Mouse (Mus musculus): Measurements from ENCODE around the gene Gpkow. TPM values are rescaled to one million over a fixed set of nuclear protein-coding genes. Genes with fewer than 3 reads are reported as not detected.
A peak's percentile ranks its signal among the peaks of the same experiment; 100 is the strongest.

The Gpkow gene
- total and polyA plus RNA-seq, 2 experiments from 2014 or later = 2.8 to 22.7 TPM

GRCm38 (mm10) chrX:7670921-7671623 lies 25.9 kb upstream of the Gpkow start, which contains the start of gene Plp2:
Gene Plp2 (minus strand): TSS chrX:7671390.
- TF ChIP-seq EP300 (IDR thresholded peaks at IDR 0.05; ENCODE audit: low read depth) (no peak), CTCF (IDR thresholded peaks at IDR 0.05; ENCODE audit: low read depth) (no peak)

GRCm38 (mm10) chrX:7672739-7673138 lies 24.2 kb upstream of the Gpkow start:
- Histone ChIP-seq H3K9ac (replicated peaks; ENCODE audit: low read depth, low read length) (no peak overlapping the region), H3K27me3 (ENCODE audit: control insufficient read depth, insufficient read depth, low read length) (no peaks in the 10 kb centered on the region), H3K36me3 (replicated peaks; ENCODE audit: control insufficient read depth, insufficient read depth, low read length) (peaks cover 8% of the 10 kb centered on the region), H3K27ac (ENCODE audit: low read depth) (no peak overlapping the region), H3K4me2 (ENCODE audit: low read depth, low read length) (no peak overlapping the region), H3K4me1 (ENCODE audit: control insufficient read depth, insufficient read depth) (0 out of 2 replicates have a peak, but pooled peaks cover 12% of the 10 kb centered on the region), H3K4me3 (ENCODE audit: low read depth, low read length) (no peak overlapping the region), H3K9me3 (replicated peaks; ENCODE audit: control insufficient read depth, low read length) (no peaks in the 10 kb centered on the region)
- no peak for DNase-seq (ENCODE audit: low spot score)
- TF ChIP-seq CTCF (IDR thresholded peaks at IDR 0.05; ENCODE audit: low read depth) = no peak
- TF ChIP-seq EP300 (IDR thresholded peaks at IDR 0.05; ENCODE audit: low read depth) = no peak
- ATAC-seq (ENCODE audit: insufficient read depth, low read depth) = no peak
- WGBS = 40% methylated on average over 6 of the region's 6 CpGs

More at GRCm38 (mm10) chrX:7670921-7671623, 25.9 kb upstream of the Gpkow start, which contains the start of gene Plp2:
- ATAC-seq (ENCODE audit: insufficient read depth, low read depth) = peak; percentile 49
- 22% methylated on average over 23 of the region's 36 CpGs for WGBS
- 0 out of 2 replicates have a peak, but pooled peaks cover 12% of the 10 kb centered on the region for H3K4me1 ChIP-seq (ENCODE audit: control insufficient read depth, insufficient read depth)
- H3K27me3 ChIP-seq (ENCODE audit: control insufficient read depth, insufficient read depth, low read length) = no peaks in the 10 kb centered on the region
- peak within 1 kb of the TSS; percentile 63 for H3K4me3 ChIP-seq (ENCODE audit: low read depth, low read length)
- DNase-seq (ENCODE audit: low spot score) = no peak
- peak within 1 kb of the TSS; percentile 70 for H3K9ac ChIP-seq (replicated peaks; ENCODE audit: low read depth, low read length)
- H3K9me3 ChIP-seq (replicated peaks; ENCODE audit: control insufficient read depth, low read length) = no peaks in the 10 kb centered on the region
- H3K4me2 ChIP-seq (ENCODE audit: low read depth, low read length) = peak within 1 kb of the TSS; percentile 69
- H3K27ac ChIP-seq (ENCODE audit: low read depth) = peak within 1 kb of the TSS; percentile 82
- H3K36me3 ChIP-seq (replicated peaks; ENCODE audit: control insufficient read depth, insufficient read depth, low read length) = peaks cover 21% of the 10 kb centered on the region

DNA sequence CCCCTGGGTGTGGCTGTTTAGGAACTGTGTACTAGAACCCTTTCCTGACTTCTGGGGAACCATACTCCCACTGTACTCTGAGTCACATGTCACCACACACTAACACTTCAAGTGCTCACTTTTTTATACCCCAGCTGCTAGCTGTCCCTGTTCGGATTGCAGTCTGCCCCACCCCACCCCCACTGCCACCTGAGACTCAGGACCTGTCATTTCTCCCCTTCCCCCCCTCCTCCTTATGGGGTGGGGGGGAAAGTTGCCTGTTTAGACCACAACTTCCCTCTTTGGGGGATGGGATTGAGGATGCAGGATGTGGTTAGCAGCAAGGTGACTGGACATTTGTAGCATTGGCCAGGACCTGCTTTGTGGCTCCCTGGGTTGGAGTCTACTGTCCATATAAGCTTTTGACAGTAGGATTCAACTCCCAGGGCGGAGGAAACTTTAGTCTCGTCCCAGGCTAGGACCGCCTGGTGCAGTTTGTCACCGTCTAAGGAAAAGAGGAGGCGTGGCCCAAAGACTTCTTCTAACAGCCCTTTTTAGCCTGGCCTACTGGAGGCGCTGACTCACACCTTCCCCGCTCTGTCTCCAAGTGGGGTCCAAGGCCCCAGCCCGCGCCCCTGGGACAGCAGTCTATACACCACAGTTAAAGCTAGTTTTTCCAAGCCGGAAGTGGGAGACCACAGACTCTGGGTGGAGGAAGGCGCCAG lies 23.2 kb upstream of the Gpkow start:
- Histone ChIP-seq H3K9ac (replicated peaks; ENCODE audit: low read depth, low read length) (no peak overlapping the region), H3K4me1 (ENCODE audit: control insufficient read depth, insufficient read depth) (0 out of 2 replicates have a peak, but pooled peaks cover 12% of the 10 kb centered on the region), H3K4me3 (ENCODE audit: low read depth, low read length) (no peak overlapping the region), H3K9me3 (replicated peaks; ENCODE audit: control insufficient read depth, low read length) (no peaks in the 10 kb centered on the region), H3K27ac (ENCODE audit: low read depth) (0 out of 2 replicates have a peak overlapping the region, but pooled peaks have one; percentile 25), H3K27me3 (ENCODE audit: control insufficient read depth, insufficient read depth, low read length) (no peaks in the 10 kb centered on the region), H3K4me2 (ENCODE audit: low read depth, low read length) (peak overlapping the region; percentile 62), H3K36me3 (replicated peaks; ENCODE audit: control insufficient read depth, insufficient read depth, low read length) (peaks cover 4% of the 10 kb centered on the region; the same call in 1 of the 2 replicates)
- DNase-seq (ENCODE audit: low spot score) = no peak
- no peak for TF ChIP-seq CTCF (IDR thresholded peaks at IDR 0.05; ENCODE audit: low read depth)
- TF ChIP-seq EP300 (IDR thresholded peaks at IDR 0.05; ENCODE audit: low read depth) = no peak
- WGBS = 34% methylated on average over 12 of the region's 12 CpGs
- no peak for ATAC-seq (ENCODE audit: insufficient read depth, low read depth)

DNA sequence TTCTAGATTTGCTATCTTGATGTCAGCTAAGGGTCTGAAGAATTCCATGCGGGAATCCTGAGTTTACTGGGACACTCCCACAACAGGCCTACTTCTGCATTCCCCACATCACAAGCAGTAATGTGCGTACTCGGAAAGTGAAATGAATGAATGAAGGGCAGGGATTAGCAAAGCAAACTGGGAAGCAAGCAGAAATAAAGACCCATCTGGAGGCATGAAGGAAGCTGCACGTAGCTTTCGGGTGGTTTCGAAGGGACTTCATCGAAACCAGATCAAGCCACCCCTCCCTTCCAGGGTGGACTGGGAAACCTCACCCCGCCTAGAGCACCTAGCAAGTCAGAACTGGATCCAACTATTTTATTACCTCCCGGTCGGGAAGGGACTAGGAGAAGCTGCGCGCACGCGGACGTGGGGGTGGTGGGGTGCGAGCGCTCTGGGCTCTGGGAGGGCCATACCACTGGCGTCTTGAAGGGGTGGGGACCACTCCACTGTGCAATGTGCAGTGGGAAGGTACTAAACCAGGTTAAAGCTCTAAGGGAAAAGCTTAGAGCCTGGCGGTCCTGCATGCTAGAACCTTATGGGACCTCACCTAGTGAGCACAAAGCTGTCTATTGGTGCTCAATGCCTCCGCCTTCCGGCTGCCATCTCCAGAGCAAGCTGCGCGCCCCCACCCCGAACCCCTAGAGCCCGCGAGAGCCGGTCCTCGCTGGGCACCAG lies 22.5 kb upstream of the Gpkow start:
- Histone ChIP-seq H3K27me3 (ENCODE audit: control insufficient read depth, insufficient read depth, low read length) (no peaks in the 10 kb centered on the region), H3K4me2 (ENCODE audit: low read depth, low read length) (peak overlapping the region; percentile 62), H3K4me3 (ENCODE audit: low read depth, low read length) (peak overlapping the region; percentile 32), H3K36me3 (replicated peaks; ENCODE audit: control insufficient read depth, insufficient read depth, low read length) (no peaks in the 10 kb centered on the region), H3K9me3 (replicated peaks; ENCODE audit: control insufficient read depth, low read length) (no peaks in the 10 kb centered on the region), H3K9ac (replicated peaks; ENCODE audit: low read depth, low read length) (peak overlapping the region; percentile 33; the same call in 1 of the 2 replicates), H3K27ac (ENCODE audit: low read depth) (peak overlapping the region; percentile 8; the same call in 1 of the 2 replicates), H3K4me1 (ENCODE audit: control insufficient read depth, insufficient read depth) (0 out of 2 replicates have a peak, but pooled peaks cover 12% of the 10 kb centered on the region)
- ATAC-seq (ENCODE audit: insufficient read depth, low read depth) (no peak), DNase-seq (ENCODE audit: low spot score) (no peak)
- TF ChIP-seq CTCF (IDR thresholded peaks at IDR 0.05; ENCODE audit: low read depth) (no peak), EP300 (IDR thresholded peaks at IDR 0.05; ENCODE audit: low read depth) (no peak)
- WGBS = 18% methylated on average over 28 of the region's 28 CpGs

GRCm38 (mm10) chrX:7675001-7675380 lies 21.9 kb upstream of the Gpkow start:
- TF ChIP-seq CTCF (IDR thresholded peaks at IDR 0.05; ENCODE audit: low read depth) (no peak), EP300 (IDR thresholded peaks at IDR 0.05; ENCODE audit: low read depth) (no peak)
- Histone ChIP-seq H3K4me2 (ENCODE audit: low read depth, low read length) (peak overlapping the region; percentile 62), H3K9ac (replicated peaks; ENCODE audit: low read depth, low read length) (no peak overlapping the region), H3K4me1 (ENCODE audit: control insufficient read depth, insufficient read depth) (0 out of 2 replicates have a peak, but pooled peaks cover 12% of the 10 kb centered on the region), H3K36me3 (replicated peaks; ENCODE audit: control insufficient read depth, insufficient read depth, low read length) (no peaks in the 10 kb centered on the region), H3K9me3 (replicated peaks; ENCODE audit: control insufficient read depth, low read length) (no peaks in the 10 kb centered on the region), H3K27ac (ENCODE audit: low read depth) (no peak overlapping the region), H3K4me3 (ENCODE audit: low read depth, low read length) (peak overlapping the region; percentile 32), H3K27me3 (ENCODE audit: control insufficient read depth, insufficient read depth, low read length) (no peaks in the 10 kb centered on the region)
- no peak for DNase-seq (ENCODE audit: low spot score)
- WGBS = 31% methylated on average over 10 of the region's 10 CpGs
- ATAC-seq (ENCODE audit: insufficient read depth, low read depth) = no peak

Data from heart, postnatal 0 days (tissue).